13 mouse cellular contexts compared by ENCODE assay signal in genomic region chr7:13031069-13031468, GRCm38 (mm10). TPM values are rescaled to one million over a fixed set of nuclear protein-coding genes. Genes with fewer than 3 reads are reported as not detected.
A peak's percentile ranks its signal among the peaks of the same experiment; 100 is the strongest.
DNase-seq lines count a peak whose midpoint lies in the region; ATAC-seq and TF ChIP-seq lines count a peak whose summit lies in the region.
"Had no signal": no experiment of that assay in that cellular context is flagged by ENCODE, and none has a peak within 500 bp of the region (broad histone marks: within the 10 kb centered on the region; RNA-seq: fewer than 3 reads in every experiment).

No protein-coding gene starts in this region.

- ATAC-seq in forebrain, postnatal 0 days = no peak
- ATAC-seq in forebrain, embryonic 15.5 days (replicated peaks) = no peak

- no peak overlapping the region for H3K4me2 ChIP-seq in forebrain, postnatal 0 days (ENCODE audit: low read depth)
- H3K4me2 ChIP-seq in forebrain, embryonic 15.5 days (replicated peaks) = no peak overlapping the region
- H3K4me2 ChIP-seq: liver, embryonic 15.5 days had no signal

- H3K9ac ChIP-seq in forebrain, postnatal 0 days = no peak overlapping the region
- H3K9ac ChIP-seq in forebrain, embryonic 15.5 days (replicated peaks) = no peak overlapping the region
- H3K9ac ChIP-seq: liver, embryonic 15.5 days had no signal

- H3K4me1 ChIP-seq in forebrain, postnatal 0 days (ENCODE audit: insufficient read depth) = peaks cover 10% of the 10 kb centered on the region; the same call in 1 of the 2 replicates
- peaks cover 41% of the 10 kb centered on the region for H3K4me1 ChIP-seq in forebrain, embryonic 15.5 days

- no peak overlapping the region for H3K27ac ChIP-seq in forebrain, postnatal 0 days (ENCODE audit: low read depth, low read length)
- no peak overlapping the region for H3K27ac ChIP-seq in forebrain, embryonic 15.5 days (replicated peaks)
- H3K27ac ChIP-seq: forebrain, embryonic 10.5 days; liver, embryonic 15.5 days had no signal

- DNase-seq in forebrain, postnatal 0 days = no peak
- peak; percentile 7 to 42 for DNase-seq in left cerebral cortex, postnatal 10 days (ENCODE audit: extremely low spot score in 1 of 2, low spot score in 2 of 2)
- no peak for DNase-seq in left cerebral cortex, postnatal 25 days (ENCODE audit: low spot score in 2 of 2)
- peak; percentile 45 for DNase-seq in CD4-positive helper T cell, adult 2 months (ENCODE audit: low read depth, low spot score)
- peak; percentile 56 for DNase-seq in brain, adult 2 months (ENCODE audit: low read depth, low spot score)
- DNase-seq in layer of hippocampus, adult 9-10 months (ENCODE audit: low spot score) = no peak
- DNase-seq in ovary, adult 18-20 months (ENCODE audit: low spot score) = no peak
- DNase-seq: right cerebral cortex, postnatal 25 days; thymus, postnatal 14 days had no signal

- peak; percentile 57 for TF ChIP-seq CTCF in forebrain, postnatal 0 days (IDR thresholded peaks at IDR 0.05; ENCODE audit: low read depth)

- 67% methylated on average over 5 of the region's 5 CpGs for WGBS in forebrain, postnatal 0 days
- 67% methylated on average over 5 of the region's 5 CpGs for WGBS in forebrain, embryonic 15.5 days

- intact Hi-C loops in left cerebral cortex, postnatal 10 days (cut with DNase I) = no loop called here
- intact Hi-C loops in left cerebral cortex, postnatal 25 days (cut with DNase I) = loop anchor here (10.0 kb wide), 1 partner anchor 546 kb away; no protein-coding TSS in a partner anchor

- no peaks in the 10 kb centered on the region for H3K9me3 ChIP-seq in forebrain, postnatal 0 days (ENCODE audit: low read length)
- H3K9me3 ChIP-seq in forebrain, embryonic 15.5 days = no peaks in the 10 kb centered on the region
- H3K9me3 ChIP-seq: forebrain, embryonic 10.5 days; liver, embryonic 15.5 days had no signal

- no peaks in the 10 kb centered on the region for H3K27me3 ChIP-seq in forebrain, postnatal 0 days (ENCODE audit: insufficient read depth, low read length)
- no peaks in the 10 kb centered on the region for H3K27me3 ChIP-seq in forebrain, embryonic 15.5 days
- H3K27me3 ChIP-seq: liver, embryonic 15.5 days had no signal

- peaks cover 83% of the 10 kb centered on the region for H3K36me3 ChIP-seq in forebrain, postnatal 0 days (ENCODE audit: insufficient read depth)
- peaks cover 85% of the 10 kb centered on the region for H3K36me3 ChIP-seq in forebrain, embryonic 15.5 days

- no peak overlapping the region for H3K4me3 ChIP-seq in forebrain, postnatal 0 days (ENCODE audit: low read depth, low read length)
- no peak overlapping the region for H3K4me3 ChIP-seq in forebrain, embryonic 15.5 days
- H3K4me3 ChIP-seq: liver, embryonic 15.5 days; myocyte had no signal

RNA-seq across cellular contexts. Expression of gene Chmp2a, which starts 3.5 kb away (rescaled TPM):
- 131 and 160 TPM in 2 replicates for total RNA-seq in forebrain, postnatal 0 days (2014; rRNA removed)
- 210 and 239 TPM in 2 replicates for polyA plus RNA-seq in forebrain, postnatal 0 days (2015; fragmentation: Nextera tagmentation; extraction: Ambion mirVana)
- polyA plus RNA-seq in forebrain, embryonic 15.5 days (2015; fragmentation: Nextera tagmentation; extraction: Ambion mirVana) = 180 and 184 TPM in 2 replicates
- total RNA-seq in left cerebral cortex, postnatal 10 days (2021) = 100 to 1,000 TPM; 133 to 134 TPM
- 100 to 1,000 TPM; 127 to 131 TPM for total RNA-seq in left cerebral cortex, postnatal 25 days (2021)

RNA-seq across cellular contexts. Expression of gene Ube2m, which starts 7.0 kb away (rescaled TPM):
- total RNA-seq in forebrain, postnatal 0 days (2014; rRNA removed) = 336 and 344 TPM in 2 replicates
- 130 and 132 TPM in 2 replicates for polyA plus RNA-seq in forebrain, postnatal 0 days (2015; fragmentation: Nextera tagmentation; extraction: Ambion mirVana)
- 118 and 131 TPM in 2 replicates for polyA plus RNA-seq in forebrain, embryonic 15.5 days (2015; fragmentation: Nextera tagmentation; extraction: Ambion mirVana)
- total RNA-seq in left cerebral cortex, postnatal 10 days (2021) = 100 to 1,000 TPM; 221 to 229 TPM
- total RNA-seq in left cerebral cortex, postnatal 25 days (2021) = 100 to 1,000 TPM; 219 to 237 TPM

RNA-seq across cellular contexts. Expression of gene Zbtb45, which starts 21.2 kb away (rescaled TPM):
- total RNA-seq in forebrain, postnatal 0 days (2014; rRNA removed) = 32.8 and 33.3 TPM in 2 replicates
- 25.0 and 29.3 TPM in 2 replicates for polyA plus RNA-seq in forebrain, postnatal 0 days (2015; fragmentation: Nextera tagmentation; extraction: Ambion mirVana)
- polyA plus RNA-seq in forebrain, embryonic 15.5 days (2015; fragmentation: Nextera tagmentation; extraction: Ambion mirVana) = 40.4 and 44.2 TPM in 2 replicates
- total RNA-seq in left cerebral cortex, postnatal 10 days (2021) = 10 to 100 TPM; 31.3 to 32.1 TPM
- total RNA-seq in left cerebral cortex, postnatal 25 days (2021) = 10 to 100 TPM; 34.4 to 37.1 TPM

RNA-seq across cellular contexts. Expression of gene Mzf1, which starts 23.5 kb away (rescaled TPM):
- total RNA-seq in forebrain, postnatal 0 days (2014; rRNA removed) = 11.8 and 15.1 TPM in 2 replicates
- polyA plus RNA-seq in forebrain, postnatal 0 days (2015; fragmentation: Nextera tagmentation; extraction: Ambion mirVana) = 10.1 and 12.9 TPM in 2 replicates
- polyA plus RNA-seq in forebrain, embryonic 15.5 days (2015; fragmentation: Nextera tagmentation; extraction: Ambion mirVana) = 7.9 and 8.7 TPM in 2 replicates
- total RNA-seq in left cerebral cortex, postnatal 10 days (2021) = 10 to 100 TPM; 15.2 to 15.9 TPM
- total RNA-seq in left cerebral cortex, postnatal 25 days (2021) = 10 to 100 TPM; 13.7 to 14.9 TPM

RNA-seq across cellular contexts. Expression of gene Trim28, which starts 32.2 kb away (rescaled TPM):
- 430 and 485 TPM in 2 replicates for total RNA-seq in forebrain, postnatal 0 days (2014; rRNA removed)
- 209 and 211 TPM in 2 replicates for polyA plus RNA-seq in forebrain, postnatal 0 days (2015; fragmentation: Nextera tagmentation; extraction: Ambion mirVana)
- polyA plus RNA-seq in forebrain, embryonic 15.5 days (2015; fragmentation: Nextera tagmentation; extraction: Ambion mirVana) = 252 and 278 TPM in 2 replicates
- total RNA-seq in left cerebral cortex, postnatal 10 days (2021) = 100 to 1,000 TPM; 252 to 265 TPM
- 100 to 1,000 TPM; 210 to 221 TPM for total RNA-seq in left cerebral cortex, postnatal 25 days (2021)

Comparison
In these comparisons a context has a peak if more than half of its experiments do, and no peak if none do; other contexts are left out.
1. DNase-seq: peak in left cerebral cortex, postnatal 10 days (2 of 2), CD4-positive helper T cell, adult 2 months (single experiment) and brain, adult 2 months (single experiment); none in forebrain, postnatal 0 days (single experiment), left cerebral cortex, postnatal 25 days (0 of 2), layer of hippocampus, adult 9-10 months (single experiment) and ovary, adult 18-20 months (single experiment).